Mouse (Mus musculus): ENCODE measurements at regions not wholly inside any gene's neighbourhood (a gene's known extent, or its start where the extent isn't known, plus 50 kb on each side); places are given as distances from the start of the nearest gene placed in this dataset.
A peak's percentile ranks its signal among the peaks of the same experiment; 100 is the strongest.

DNA sequence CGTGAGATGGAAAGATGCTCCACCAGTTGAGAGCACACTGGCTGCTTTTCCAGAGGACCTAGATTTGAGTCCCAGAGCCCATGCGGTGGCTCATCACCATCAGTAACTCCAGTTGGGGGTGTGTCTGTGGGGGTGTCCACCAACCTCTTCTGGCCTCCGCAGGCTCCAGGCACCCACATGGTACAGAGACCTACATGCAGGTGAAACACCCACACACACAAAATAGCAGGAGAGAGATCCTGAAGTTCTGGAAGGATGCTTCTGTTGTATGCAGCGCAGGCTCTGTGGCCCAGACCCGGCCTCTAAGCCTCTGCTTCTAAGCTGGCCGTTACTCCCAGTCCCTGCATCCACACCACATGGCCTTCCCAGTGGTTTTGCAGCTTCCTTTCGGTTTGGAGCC, 86.5 kb downstream of the Zfp281 start:
- ATAC-seq, result no peak

DNA sequence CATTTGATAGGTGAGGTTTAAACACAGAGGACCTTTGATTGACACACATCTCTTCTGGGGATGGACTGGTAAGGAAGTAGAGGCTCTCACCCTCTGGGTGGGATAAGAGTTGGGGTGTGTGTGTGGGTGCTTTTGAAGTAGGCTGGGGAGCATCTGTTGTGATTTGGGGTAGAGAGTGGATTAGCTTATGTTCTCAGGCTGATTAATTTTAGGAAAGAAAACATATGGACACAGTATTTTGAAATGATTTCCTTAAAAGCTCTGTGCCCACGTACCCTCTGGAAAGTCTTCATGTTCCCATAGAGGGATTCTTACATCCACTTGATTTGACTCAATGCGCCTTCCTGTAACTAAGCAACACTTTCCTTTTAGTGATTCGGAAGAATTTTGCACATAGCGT, 89.4 kb downstream of the Zfp281 start:
- H3K36me3 ChIP-seq (ENCODE audit: control insufficient read depth, insufficient read depth), result no peaks in the 10 kb centered on the region
- ATAC-seq, result no peak
- WGBS, result 84% methylated on average over 4 of the region's 4 CpGs
- H3K4me2 ChIP-seq (replicated peaks; ENCODE audit: low read depth), result no peak overlapping the region
- TF ChIP-seq CTCF (IDR thresholded peaks at IDR 0.05; ENCODE audit: low read depth), result no peak
- no peaks in the 10 kb centered on the region for H3K9me3 ChIP-seq (ENCODE audit: control insufficient read depth)
- no peaks in the 10 kb centered on the region for H3K27me3 ChIP-seq (replicated peaks; ENCODE audit: control insufficient read depth, insufficient read depth, low read length)
- no peak overlapping the region for H3K9ac ChIP-seq (ENCODE audit: low read depth, low read length)
- H3K27ac ChIP-seq (ENCODE audit: low read depth, low read length), result no peak overlapping the region
- H3K4me3 ChIP-seq (ENCODE audit: low read depth, low read length), result no peak overlapping the region
- 0 out of 2 replicates have a peak, but pooled peaks cover 7% of the 10 kb centered on the region for H3K4me1 ChIP-seq (replicated peaks; ENCODE audit: control insufficient read depth, insufficient read depth, low read length)

More for the DNA sequence above, 86.5 kb downstream of the Zfp281 start:
- H3K4me3 ChIP-seq (ENCODE audit: low read depth, low read length), result no peak overlapping the region
- WGBS, result 89% methylated on average over 7 of the region's 7 CpGs
- TF ChIP-seq CTCF (IDR thresholded peaks at IDR 0.05; ENCODE audit: low read depth), result no peak
- H3K9ac ChIP-seq (ENCODE audit: low read depth, low read length), result no peak overlapping the region
- H3K9me3 ChIP-seq (ENCODE audit: control insufficient read depth), result no peaks in the 10 kb centered on the region
- no peaks in the 10 kb centered on the region for H3K27me3 ChIP-seq (replicated peaks; ENCODE audit: control insufficient read depth, insufficient read depth, low read length)
- H3K4me1 ChIP-seq (replicated peaks; ENCODE audit: control insufficient read depth, insufficient read depth, low read length), result no peaks in the 10 kb centered on the region
- H3K4me2 ChIP-seq (replicated peaks; ENCODE audit: low read depth), result no peak overlapping the region
- H3K36me3 ChIP-seq (ENCODE audit: control insufficient read depth, insufficient read depth), result no peaks in the 10 kb centered on the region
- H3K27ac ChIP-seq (ENCODE audit: low read depth, low read length), result no peak overlapping the region

DNA sequence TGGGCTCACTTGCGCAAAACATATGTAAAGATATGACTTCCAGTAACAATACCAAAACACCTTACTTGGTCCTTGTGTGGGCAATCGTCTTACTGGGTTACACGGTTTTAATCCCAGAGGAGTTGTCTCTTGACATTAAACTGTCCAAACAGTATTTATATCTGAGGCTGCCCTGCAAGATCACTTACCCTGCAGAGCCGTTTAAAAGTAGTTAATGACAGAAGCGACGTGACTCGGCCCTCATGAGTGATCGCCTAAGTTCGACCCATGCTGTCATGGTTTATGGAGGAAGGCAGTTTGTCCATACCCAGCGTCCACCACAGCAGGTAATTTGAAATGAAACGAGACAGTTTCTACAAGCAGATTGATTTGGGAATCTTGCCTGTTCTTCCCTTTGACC, 90.3 kb downstream of the Zfp281 start:
- no peak overlapping the region for H3K27ac ChIP-seq (ENCODE audit: low read depth, low read length)
- no peak overlapping the region for H3K9ac ChIP-seq (ENCODE audit: low read depth, low read length)
- no peak for ATAC-seq
- H3K4me3 ChIP-seq (ENCODE audit: low read depth, low read length), result no peak overlapping the region
- no peak overlapping the region for H3K4me2 ChIP-seq (replicated peaks; ENCODE audit: low read depth)
- no peak for TF ChIP-seq CTCF (IDR thresholded peaks at IDR 0.05; ENCODE audit: low read depth)
- 66% methylated on average over 11 of the region's 11 CpGs for WGBS
- H3K9me3 ChIP-seq (ENCODE audit: control insufficient read depth), result no peaks in the 10 kb centered on the region
- 0 out of 2 replicates have a peak, but pooled peaks cover 7% of the 10 kb centered on the region for H3K4me1 ChIP-seq (replicated peaks; ENCODE audit: control insufficient read depth, insufficient read depth, low read length)
- H3K27me3 ChIP-seq (replicated peaks; ENCODE audit: control insufficient read depth, insufficient read depth, low read length), result no peaks in the 10 kb centered on the region
- no peaks in the 10 kb centered on the region for H3K36me3 ChIP-seq (ENCODE audit: control insufficient read depth, insufficient read depth)

DNA sequence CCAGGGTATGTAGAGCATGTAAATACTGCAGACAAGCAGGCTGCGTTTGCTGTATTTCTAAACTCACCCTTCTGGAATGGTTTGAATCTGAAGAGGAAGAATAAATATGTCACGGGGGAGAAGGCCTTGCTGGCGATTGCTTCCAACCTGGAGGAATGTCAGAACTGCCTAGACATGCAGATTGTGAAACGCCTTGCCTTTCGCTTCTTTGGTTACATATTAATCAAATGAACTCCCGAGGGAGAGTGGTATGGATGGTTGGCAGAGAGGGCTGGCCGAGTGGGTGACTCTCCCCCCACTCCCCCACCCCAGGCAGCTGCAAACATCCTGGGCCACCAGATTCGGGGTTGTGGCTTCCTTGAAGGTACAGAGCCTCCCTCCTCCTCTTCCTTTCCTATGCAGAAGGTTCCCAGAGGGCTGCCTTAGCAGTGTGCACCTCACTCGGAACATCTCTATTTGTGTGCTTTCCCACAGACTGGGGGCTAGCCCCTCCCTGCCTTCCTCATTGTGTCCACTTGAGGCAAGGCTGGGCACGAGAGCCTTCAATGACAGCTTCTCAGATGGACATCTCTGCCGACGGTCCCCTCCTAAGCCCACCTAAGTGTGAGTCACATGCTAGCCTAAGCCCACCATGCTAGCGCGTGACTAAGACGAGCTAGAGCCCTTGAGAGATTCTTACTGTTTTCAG, 93.3 kb downstream of the Zfp281 start:
- peak; percentile 78 for ATAC-seq
- TF ChIP-seq CTCF (IDR thresholded peaks at IDR 0.05; ENCODE audit: low read depth), result no peak
- Histone ChIP-seq H3K27me3 (replicated peaks; ENCODE audit: control insufficient read depth, insufficient read depth, low read length) (no peaks in the 10 kb centered on the region), H3K4me2 (replicated peaks; ENCODE audit: low read depth) (peak overlapping the region; percentile 49), H3K9ac (ENCODE audit: low read depth, low read length) (no peak overlapping the region), H3K4me1 (replicated peaks; ENCODE audit: control insufficient read depth, insufficient read depth, low read length) (0 out of 2 replicates have a peak, but pooled peaks cover 7% of the 10 kb centered on the region), H3K9me3 (ENCODE audit: control insufficient read depth) (no peaks in the 10 kb centered on the region), H3K4me3 (ENCODE audit: low read depth, low read length) (no peak overlapping the region), H3K27ac (ENCODE audit: low read depth, low read length) (no peak overlapping the region), H3K36me3 (ENCODE audit: control insufficient read depth, insufficient read depth) (no peaks in the 10 kb centered on the region)
- 30% methylated on average over 15 of the region's 15 CpGs for WGBS

DNA sequence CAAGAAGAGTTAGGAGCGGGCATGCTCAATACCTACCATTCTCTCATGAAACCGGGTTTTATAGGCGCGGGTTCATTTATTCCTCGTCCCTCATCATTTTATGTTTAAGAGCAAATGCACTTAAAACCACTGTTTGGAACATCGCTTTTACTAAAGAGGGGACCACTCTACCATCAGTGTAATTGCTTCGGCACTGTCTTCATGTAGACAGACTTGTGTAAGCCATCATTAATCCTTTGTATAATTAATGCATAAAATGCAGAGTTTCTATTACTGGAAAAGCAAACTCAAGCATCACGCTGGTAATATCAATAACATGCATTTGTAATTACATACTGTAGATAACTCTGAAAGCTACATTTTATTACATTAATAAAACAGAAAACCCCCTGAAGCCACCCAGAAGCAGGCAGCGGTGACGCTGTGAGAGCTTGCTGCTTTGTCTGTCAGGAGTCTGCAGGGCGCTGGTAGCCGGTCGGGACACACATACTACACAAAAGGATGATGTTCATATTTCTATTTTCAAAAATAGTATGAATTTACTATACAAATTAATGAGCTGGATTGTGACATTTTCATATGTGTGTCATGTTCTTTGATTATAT, 99.2 kb downstream of the Zfp281 start:
- H3K4me2 ChIP-seq (replicated peaks; ENCODE audit: low read depth), result no peak overlapping the region
- H3K9me3 ChIP-seq (ENCODE audit: control insufficient read depth), result no peaks in the 10 kb centered on the region
- H3K27me3 ChIP-seq (replicated peaks; ENCODE audit: control insufficient read depth, insufficient read depth, low read length), result no peaks in the 10 kb centered on the region
- H3K27ac ChIP-seq (ENCODE audit: low read depth, low read length), result no peak overlapping the region
- ATAC-seq, result no peak
- H3K4me1 ChIP-seq (replicated peaks; ENCODE audit: control insufficient read depth, insufficient read depth, low read length), result no peaks in the 10 kb centered on the region
- 89% methylated on average over 13 of the region's 13 CpGs for WGBS
- H3K9ac ChIP-seq (ENCODE audit: low read depth, low read length), result no peak overlapping the region
- TF ChIP-seq CTCF (IDR thresholded peaks at IDR 0.05; ENCODE audit: low read depth), result no peak
- no peaks in the 10 kb centered on the region for H3K36me3 ChIP-seq (ENCODE audit: control insufficient read depth, insufficient read depth)
- no peak overlapping the region for H3K4me3 ChIP-seq (ENCODE audit: low read depth, low read length)

DNA sequence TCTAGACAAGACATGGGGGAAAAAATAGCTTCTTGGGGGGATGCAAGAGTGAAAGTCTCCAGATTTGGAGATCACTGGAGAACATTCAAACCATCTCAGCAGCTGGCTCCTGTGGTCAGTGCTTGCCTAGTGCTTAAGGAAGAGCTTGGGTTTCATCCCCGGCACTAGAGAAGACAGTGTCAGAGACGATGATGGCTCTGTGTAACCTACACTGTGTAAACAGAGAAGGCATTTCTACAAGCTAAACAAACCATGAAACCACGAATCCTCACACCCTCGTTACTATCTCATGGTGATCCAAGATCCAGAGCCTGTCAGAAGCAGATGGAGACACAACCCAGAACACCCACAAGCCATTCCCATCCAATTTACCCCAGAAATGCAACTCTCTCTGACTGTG, 100.5 kb downstream of the Zfp281 start:
- no peaks in the 10 kb centered on the region for H3K9me3 ChIP-seq (ENCODE audit: control insufficient read depth)
- no peak overlapping the region for H3K27ac ChIP-seq (ENCODE audit: low read depth, low read length)
- H3K36me3 ChIP-seq (ENCODE audit: control insufficient read depth, insufficient read depth), result no peaks in the 10 kb centered on the region
- no peak for ATAC-seq
- no peak overlapping the region for H3K4me2 ChIP-seq (replicated peaks; ENCODE audit: low read depth)
- no peak overlapping the region for H3K9ac ChIP-seq (ENCODE audit: low read depth, low read length)
- 42% methylated on average over 4 of the region's 4 CpGs for WGBS
- no peak for TF ChIP-seq CTCF (IDR thresholded peaks at IDR 0.05; ENCODE audit: low read depth)
- H3K4me1 ChIP-seq (replicated peaks; ENCODE audit: control insufficient read depth, insufficient read depth, low read length), result no peaks in the 10 kb centered on the region
- H3K27me3 ChIP-seq (replicated peaks; ENCODE audit: control insufficient read depth, insufficient read depth, low read length), result no peaks in the 10 kb centered on the region
- no peak overlapping the region for H3K4me3 ChIP-seq (ENCODE audit: low read depth, low read length)

All from intestine, postnatal 0 days (tissue).